Mouse (Mus musculus) forebrain, embryonic 13.5 days (tissue): ENCODE results near the gene Gcc2. TPM values are rescaled to one million over a fixed set of nuclear protein-coding genes. Genes with fewer than 3 reads are reported as not detected.
"Not testable (repeated sequence)": the region's sequence is repeated elsewhere in the genome, so short reads cannot be mapped to it uniquely, and the experiment has no call there.

Source experiments
- ATAC-seq: fragments of 200-750 bp; cut with Nextera tagmentation; 2 replicates; pipeline ENCODE4 v1.8.0; 2017
- H3K27ac ChIP-seq: fragments of 300-500 bp; sonication (generic); 2 replicates; pipeline ENCODE4 v1.5.1; 2015; ENCODE audit warnings: inconsistent platforms, mild to moderate bottlenecking, moderate library complexity
- H3K27me3 ChIP-seq: fragments of 300-500 bp; sonication (generic); 2 replicates; pipeline ENCODE4 v1.6.1; 2015; ENCODE audit warnings: mild to moderate bottlenecking, inconsistent platforms
- H3K36me3 ChIP-seq: fragments of 300-500 bp; sonication (generic); 2 replicates; pipeline ENCODE4 v1.6.1; 2015; ENCODE audit warnings: mild to moderate bottlenecking, inconsistent platforms; ENCODE audit not compliant: poor library complexity, severe bottlenecking
- H3K4me1 ChIP-seq: fragments of 300-500 bp; sonication (generic); 2 replicates; pipeline ENCODE4 v1.6.1; 2015; ENCODE audit warnings: inconsistent platforms
- H3K4me2 ChIP-seq: fragments of 300-500 bp; sonication (generic); 2 replicates; pipeline ENCODE4 v1.6.1; 2015; ENCODE audit warnings: inconsistent platforms, mild to moderate bottlenecking, moderate library complexity
- H3K4me3 ChIP-seq: fragments of 300-500 bp; sonication (generic); 2 replicates; pipeline ENCODE4 v1.5.1; 2015; ENCODE audit warnings: mild to moderate bottlenecking, inconsistent platforms
- H3K9ac ChIP-seq: fragments of 300-500 bp; sonication (generic); 2 replicates; pipeline ENCODE4 v1.6.1; 2015; ENCODE audit warnings: mild to moderate bottlenecking, inconsistent platforms
- H3K9me3 ChIP-seq: fragments of 300-500 bp; sonication (generic); replicated peaks from 2 replicates; pipeline ENCODE4 v1.6.1; 2016; ENCODE audit warnings: inconsistent platforms
- WGBS: fragments of 180-500 bp; shearing (Covaris S2); methylation state at CpG from one replicate; pipeline ENCODE4 v1.1.7; 2015; 5-methylcytosine and 5-hydroxymethylcytosine counted together
- polyA plus RNA-seq: library from polyadenylated mRNA; unstranded; fragments of >200 nt; fragmentation: Nextera tagmentation; extraction: Ambion mirVana; gene quantifications from 2 replicates; pipeline ENCODE4 v1.2.1, GENCODE M21; 2015

Gene Gcc2
- polyA plus RNA-seq, 1 experiment from 2014 or later, result 86.7 TPM

DNA sequence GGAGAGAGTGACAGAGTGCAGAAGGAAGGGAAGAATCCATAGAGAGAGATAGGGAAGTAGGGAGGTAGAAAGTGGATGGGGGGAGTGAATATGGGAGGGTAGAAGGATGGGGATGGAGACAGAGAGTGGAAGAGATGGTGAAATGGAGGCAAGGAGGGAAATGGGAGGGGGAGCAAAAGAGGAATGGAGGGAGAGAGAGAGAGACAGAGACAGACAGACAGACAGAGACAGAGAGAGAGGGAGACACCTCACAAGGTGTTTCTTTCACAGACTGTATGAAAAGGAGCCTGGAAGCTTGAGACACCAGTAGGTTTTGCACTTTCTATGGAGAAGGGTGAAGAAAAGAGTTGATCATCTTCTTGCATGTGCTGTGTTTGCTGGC, 21.6 kb upstream of the Gcc2 start:
- H3K4me2 ChIP-seq, H3K27ac ChIP-seq, H3K4me1 ChIP-seq, H3K36me3 ChIP-seq, H3K4me3 ChIP-seq, ATAC-seq, H3K9ac ChIP-seq, H3K27me3 ChIP-seq: not testable (repeated sequence)
- H3K9me3 ChIP-seq, result peaks cover 24% of the 10 kb centered on the region

DNA sequence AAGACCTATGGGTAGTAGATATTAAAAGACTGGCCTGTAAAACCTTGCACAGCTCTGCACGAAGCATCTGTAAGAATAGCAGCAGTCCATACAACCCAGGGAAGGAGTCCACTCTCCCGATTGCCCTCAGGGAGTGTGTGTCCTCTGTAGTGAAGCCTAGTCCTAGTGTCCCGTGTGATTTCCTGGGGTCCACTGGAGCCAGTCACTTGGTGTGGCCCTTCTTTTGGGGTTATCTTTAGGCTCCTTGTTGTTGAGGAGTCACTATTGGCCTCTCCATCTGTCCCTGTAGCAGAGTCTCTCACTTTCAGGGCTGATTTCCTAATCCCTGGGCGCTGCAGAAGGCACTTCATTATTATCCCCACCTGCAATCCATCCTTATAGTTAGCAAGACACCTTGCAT, 20.3 kb upstream of the Gcc2 start:
- H3K36me3 ChIP-seq, H3K4me1 ChIP-seq, H3K4me3 ChIP-seq, H3K4me2 ChIP-seq, ATAC-seq, H3K27ac ChIP-seq, H3K27me3 ChIP-seq, H3K9ac ChIP-seq: not testable (repeated sequence)
- 87% methylated on average over 4 of the region's 4 CpGs for WGBS
- H3K9me3 ChIP-seq, result peaks cover 28% of the 10 kb centered on the region

DNA sequence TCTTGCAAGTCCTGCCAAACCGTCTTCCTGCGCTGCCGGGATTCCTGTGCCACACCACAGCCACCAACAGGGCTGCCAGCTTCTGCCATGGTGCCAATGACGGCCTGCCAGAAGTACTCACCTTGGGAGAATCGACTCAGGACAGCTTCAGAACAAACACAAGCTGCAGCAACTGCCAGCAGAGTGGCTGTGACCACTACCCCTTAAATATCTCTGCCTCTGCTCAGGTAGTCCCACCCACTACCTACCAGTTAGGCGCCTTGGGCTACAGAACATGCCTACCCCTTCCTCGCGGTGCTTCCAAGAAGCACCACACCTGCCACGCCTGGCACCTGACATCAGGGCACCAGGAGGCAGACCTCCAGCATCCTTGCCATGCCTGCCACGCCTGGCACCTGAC, 18.7 kb upstream of the Gcc2 start, which contains the start of gene Gm4981:
Gene Gm4981 (minus strand): TSS at position 89 of the 400 bp plus-strand sequence.
- Histone ChIP-seq H3K36me3 (no peaks in the 10 kb centered on the region), H3K27ac (no peak within 1 kb of the TSS), H3K4me1 (no peaks in the 10 kb centered on the region), H3K9ac (no peak within 1 kb of the TSS), H3K27me3 (no peaks in the 10 kb centered on the region), H3K4me3 (no peak within 1 kb of the TSS), H3K9me3 (peaks cover 24% of the 10 kb centered on the region), H3K4me2 (no peak within 1 kb of the TSS)
- 91% methylated on average over 10 of the region's 10 CpGs for WGBS
- ATAC-seq, result no peak

DNA sequence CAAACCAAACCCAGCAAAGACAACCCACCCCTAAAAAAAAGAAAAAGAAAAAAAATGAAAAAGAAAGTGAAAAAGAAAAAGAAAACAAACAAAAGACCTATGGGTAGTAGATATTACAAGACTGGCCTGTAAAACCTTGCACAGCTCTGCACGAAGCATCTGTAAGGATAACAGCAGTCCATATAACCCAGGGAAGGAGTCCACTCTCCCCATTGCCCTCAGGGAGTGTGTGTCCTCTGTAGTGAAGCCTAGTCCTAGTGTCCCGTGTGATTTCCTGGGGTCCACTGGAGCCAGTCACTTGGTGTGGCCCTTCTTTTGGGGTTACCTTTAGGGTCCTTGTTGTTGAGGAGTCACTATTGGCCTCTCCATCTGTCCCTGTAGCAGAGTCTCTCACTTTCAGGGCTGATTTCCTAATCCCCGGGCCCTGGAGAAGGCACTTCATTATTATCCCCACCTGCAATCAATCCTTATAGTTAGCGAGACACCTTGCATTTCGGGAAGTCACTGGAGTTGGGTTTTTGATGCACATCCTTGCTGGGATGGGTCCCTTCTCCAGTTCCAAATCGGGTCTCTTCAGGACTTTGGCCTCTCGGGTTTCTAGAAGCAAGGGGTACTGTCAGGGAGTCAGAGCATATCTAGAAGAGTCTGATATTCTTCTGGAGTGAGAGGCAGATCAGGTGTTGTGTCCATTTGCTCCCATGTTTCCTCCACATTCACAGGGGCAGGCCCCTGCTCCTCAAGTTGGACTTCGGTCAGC, 16.1 kb upstream of the Gcc2 start:
- peaks cover 12% of the 10 kb centered on the region for H3K9me3 ChIP-seq
- H3K4me2 ChIP-seq, H3K36me3 ChIP-seq, H3K4me3 ChIP-seq, H3K27me3 ChIP-seq, H3K4me1 ChIP-seq, H3K9ac ChIP-seq, H3K27ac ChIP-seq: not testable (repeated sequence)
- peak; percentile 82 for ATAC-seq
- WGBS, result 86% methylated on average over 8 of the region's 8 CpGs

DNA sequence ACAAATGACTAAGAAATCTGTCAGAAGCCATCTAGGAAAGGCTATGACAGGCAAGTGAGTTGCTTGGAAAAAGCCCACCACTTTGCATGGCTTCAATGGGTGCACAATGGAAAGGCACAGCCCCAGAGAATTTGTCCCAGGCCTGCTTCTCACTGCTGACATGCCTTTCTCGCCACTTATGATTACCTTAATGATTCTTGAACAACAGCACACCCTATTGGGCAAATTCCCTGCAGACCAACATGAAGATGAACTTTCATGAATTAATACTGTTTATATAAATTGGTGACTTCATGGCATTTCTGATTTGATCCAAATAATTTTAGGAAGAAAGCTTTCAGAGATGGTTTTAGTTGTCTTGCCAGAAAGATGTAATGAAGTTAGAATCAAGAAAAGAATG, 5.8 kb upstream of the Gcc2 start:
- Histone ChIP-seq H3K4me2 (no peak overlapping the region), H3K4me3 (no peak overlapping the region), H3K4me1 (peaks cover under 1% of the 10 kb centered on the region), H3K9ac (no peak overlapping the region), H3K27me3 (no peaks in the 10 kb centered on the region), H3K9me3 (no peaks in the 10 kb centered on the region), H3K27ac (no peak overlapping the region), H3K36me3 (no peaks in the 10 kb centered on the region)
- 15% methylated on average over 1 of the region's 1 CpGs for WGBS
- ATAC-seq, result no peak

DNA sequence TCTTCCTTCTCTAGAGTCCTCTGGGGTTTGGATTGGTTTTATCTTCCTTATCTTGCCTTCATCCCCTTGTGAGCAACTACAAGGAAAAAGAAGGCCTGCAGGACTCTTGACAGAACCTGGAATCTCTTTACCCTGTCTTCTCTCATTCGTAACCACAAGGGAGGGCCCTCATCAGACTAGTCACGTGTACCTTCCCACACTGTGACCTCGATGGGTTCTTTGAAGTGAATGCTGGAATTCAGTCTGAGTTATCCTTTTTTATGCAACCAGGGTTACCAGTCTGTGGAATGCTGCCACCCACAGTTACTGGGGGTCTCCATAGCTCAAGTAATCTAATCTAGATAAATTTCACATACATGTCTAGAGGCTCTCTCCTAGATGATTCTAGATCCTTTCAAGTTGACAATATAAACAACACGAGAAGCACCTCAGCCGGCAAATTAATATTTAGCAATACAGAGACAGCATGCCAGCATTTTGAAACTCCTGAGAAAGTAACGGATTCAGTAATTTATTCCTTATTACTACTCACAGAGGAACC, 592 bp upstream of the Gcc2 start:
- Histone ChIP-seq H3K27ac (no peak overlapping the region), H3K27me3 (no peaks in the 10 kb centered on the region), H3K9me3 (no peaks in the 10 kb centered on the region), H3K9ac (peak overlapping the region; percentile 76), H3K36me3 (peaks cover 8% of the 10 kb centered on the region; the same call in 1 of the 2 replicates), H3K4me2 (peak overlapping the region; percentile 59), H3K4me1 (peaks cover 16% of the 10 kb centered on the region), H3K4me3 (peak overlapping the region; percentile 71)
- 30% methylated on average over 6 of the region's 6 CpGs for WGBS
- peak; percentile 19 for ATAC-seq

DNA sequence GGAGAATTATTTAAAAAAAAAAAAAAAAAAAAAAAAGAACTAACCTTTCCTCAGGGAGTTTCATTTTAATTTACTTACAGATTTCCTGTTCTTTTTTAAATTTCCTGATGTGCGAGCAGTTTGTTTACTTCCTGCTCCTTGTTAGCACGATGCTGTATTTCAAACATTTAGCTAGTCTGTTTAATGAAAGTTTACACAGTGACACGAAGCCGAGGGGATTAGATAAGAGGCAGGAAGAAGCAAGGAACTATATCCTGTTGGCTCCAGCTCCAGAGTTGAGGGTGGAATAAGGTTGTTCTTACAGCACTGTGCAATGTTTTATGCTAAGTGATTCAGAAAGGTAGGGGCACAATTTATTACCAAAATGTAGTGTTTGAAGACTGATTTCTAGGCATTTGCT, 657 bp downstream of the Gcc2 start:
- WGBS, result 8% methylated on average over 4 of the region's 4 CpGs
- no peak overlapping the region for H3K27ac ChIP-seq

DNA sequence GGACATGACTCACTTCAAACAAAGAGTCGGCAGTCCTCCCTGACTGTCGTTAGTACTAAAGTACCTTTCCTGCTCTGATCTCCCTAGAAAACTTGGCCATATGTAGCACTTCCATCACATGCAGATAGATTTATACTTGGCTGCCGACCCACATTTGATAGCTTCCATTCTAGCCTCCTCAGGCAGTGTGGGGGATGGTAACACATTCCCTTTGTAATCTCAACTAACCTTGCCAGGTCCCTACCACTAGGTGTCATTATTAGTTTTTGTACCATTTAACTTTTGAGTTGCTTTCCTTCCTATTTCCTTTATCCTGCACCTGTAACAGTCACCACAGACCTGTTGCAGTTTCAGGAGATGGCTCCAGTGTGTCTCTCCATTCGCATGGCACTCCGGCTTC, 3.2 kb downstream of the Gcc2 start:
- no peak for ATAC-seq
- peaks cover 16% of the 10 kb centered on the region for H3K4me1 ChIP-seq
- H3K27ac ChIP-seq, result no peak overlapping the region
- no peak overlapping the region for H3K9ac ChIP-seq
- peaks cover 29% of the 10 kb centered on the region for H3K36me3 ChIP-seq
- no peaks in the 10 kb centered on the region for H3K27me3 ChIP-seq
- H3K4me2 ChIP-seq, result no peak overlapping the region
- H3K4me3 ChIP-seq, result no peak overlapping the region
- 82% methylated on average over 5 of the region's 5 CpGs for WGBS
- H3K9me3 ChIP-seq, result no peaks in the 10 kb centered on the region

More for the DNA sequence above, 657 bp downstream of the Gcc2 start:
- Histone ChIP-seq H3K4me2 (peak overlapping the region; percentile 59), H3K27me3 (no peaks in the 10 kb centered on the region), H3K9me3 (no peaks in the 10 kb centered on the region), H3K4me3 (peak overlapping the region; percentile 71), H3K36me3 (peaks cover 16% of the 10 kb centered on the region), H3K9ac (peak overlapping the region; percentile 76), H3K4me1 (peaks cover 16% of the 10 kb centered on the region)
- ATAC-seq, result no peak

DNA sequence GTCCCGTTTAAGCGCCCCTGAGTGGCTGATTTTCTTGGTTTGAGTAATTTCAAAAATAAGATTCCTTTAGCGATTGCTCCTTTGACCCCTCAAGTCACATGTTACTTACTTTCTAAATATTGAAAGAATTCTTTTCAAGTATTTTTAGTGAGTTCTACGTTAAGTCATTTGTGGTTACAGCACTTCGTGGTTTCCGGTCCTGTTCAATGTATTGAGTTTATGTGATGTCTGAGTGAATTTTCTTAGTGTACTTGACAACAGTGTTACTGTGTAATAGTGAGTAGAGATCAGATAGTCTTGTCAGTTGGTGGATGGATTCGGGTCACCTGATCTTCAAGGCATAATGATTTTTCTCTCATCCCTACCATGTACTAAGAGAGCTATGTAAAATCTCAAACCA, 26.9 kb downstream of the Gcc2 start:
- WGBS, result 95% methylated on average over 7 of the region's 7 CpGs
- no peak overlapping the region for H3K4me3 ChIP-seq
- no peaks in the 10 kb centered on the region for H3K9me3 ChIP-seq
- no peak overlapping the region for H3K4me2 ChIP-seq
- H3K36me3 ChIP-seq, result peaks cover 81% of the 10 kb centered on the region
- no peak overlapping the region for H3K9ac ChIP-seq
- no peaks in the 10 kb centered on the region for H3K4me1 ChIP-seq
- ATAC-seq, result no peak
- H3K27ac ChIP-seq, result no peak overlapping the region
- H3K27me3 ChIP-seq, result no peaks in the 10 kb centered on the region

DNA sequence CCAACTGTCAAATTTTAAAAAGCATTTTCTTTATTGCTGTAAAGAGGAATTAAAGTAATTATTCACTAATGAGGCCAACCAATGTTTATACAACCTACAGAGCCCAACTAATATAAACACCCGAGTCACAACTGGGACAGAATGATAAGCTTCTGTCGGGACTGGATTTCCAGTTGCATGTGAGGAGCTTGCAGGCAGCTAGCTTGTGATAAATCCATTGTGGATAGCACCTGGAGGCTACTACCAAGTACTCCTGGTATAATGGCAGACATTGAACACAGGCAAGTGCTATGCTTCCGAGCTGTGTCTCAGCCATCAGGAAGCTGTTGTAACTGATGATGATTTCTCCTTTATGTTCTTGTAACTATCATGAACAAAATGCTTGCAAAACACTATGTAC, 35.4 kb downstream of the Gcc2 start:
- 88% methylated on average over 3 of the region's 3 CpGs for WGBS
- no peaks in the 10 kb centered on the region for H3K9me3 ChIP-seq
- no peak overlapping the region for H3K27ac ChIP-seq
- H3K4me3 ChIP-seq, result no peak overlapping the region
- H3K4me2 ChIP-seq, result no peak overlapping the region
- H3K4me1 ChIP-seq, result no peaks in the 10 kb centered on the region
- H3K9ac ChIP-seq, result no peak overlapping the region
- ATAC-seq, result no peak
- no peaks in the 10 kb centered on the region for H3K27me3 ChIP-seq
- peaks cover 89% of the 10 kb centered on the region for H3K36me3 ChIP-seq

DNA sequence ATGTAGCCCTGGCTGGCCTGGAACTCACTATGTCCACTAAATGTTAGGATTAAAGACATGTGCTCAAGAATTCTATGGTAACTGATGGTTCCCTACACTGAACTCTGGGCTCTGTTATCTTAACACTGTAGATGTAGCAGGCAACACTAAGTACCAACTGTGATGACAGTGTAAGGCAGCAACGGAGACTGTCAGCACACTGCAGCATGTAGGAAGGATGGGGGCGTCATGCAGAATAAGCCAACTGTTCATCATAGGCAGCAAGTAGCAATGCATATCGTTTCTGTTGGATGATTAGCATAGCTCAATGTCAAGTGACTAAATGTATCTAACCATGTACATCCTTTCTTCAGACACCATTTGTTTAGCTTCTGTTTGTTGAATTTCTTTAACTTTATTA, 38.9 kb downstream of the Gcc2 start:
- no peak overlapping the region for H3K4me2 ChIP-seq
- ATAC-seq, result no peak
- no peaks in the 10 kb centered on the region for H3K27me3 ChIP-seq
- no peak overlapping the region for H3K9ac ChIP-seq
- no peak overlapping the region for H3K27ac ChIP-seq
- 97% methylated on average over 3 of the region's 3 CpGs for WGBS
- no peaks in the 10 kb centered on the region for H3K4me1 ChIP-seq
- no peaks in the 10 kb centered on the region for H3K9me3 ChIP-seq
- H3K4me3 ChIP-seq, result no peak overlapping the region
- H3K36me3 ChIP-seq, result peaks cover 92% of the 10 kb centered on the region

DNA sequence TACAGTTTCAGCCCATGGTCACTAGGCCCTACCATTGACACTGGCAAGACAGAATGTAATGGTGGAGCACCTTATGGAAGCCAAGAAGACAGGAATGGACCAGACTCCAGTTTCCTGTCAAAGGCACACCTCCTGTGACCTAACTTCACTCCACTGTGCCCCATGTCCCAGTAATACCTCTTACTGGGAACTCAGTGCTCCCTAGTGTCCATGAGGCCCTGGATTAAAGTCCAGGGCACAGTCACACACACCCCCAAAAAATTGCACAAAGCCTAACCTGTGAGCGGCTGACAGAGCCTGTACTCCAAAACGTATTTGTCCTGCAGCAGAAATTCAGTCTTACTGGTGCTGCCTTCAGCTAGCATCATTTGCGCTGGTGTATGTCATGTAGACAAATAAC, 40.3 kb downstream of the Gcc2 start:
- no peaks in the 10 kb centered on the region for H3K4me1 ChIP-seq
- H3K4me3 ChIP-seq, result no peak overlapping the region
- peaks cover 96% of the 10 kb centered on the region for H3K36me3 ChIP-seq
- no peak overlapping the region for H3K4me2 ChIP-seq
- no peaks in the 10 kb centered on the region for H3K9me3 ChIP-seq
- no peak for ATAC-seq
- no peak overlapping the region for H3K27ac ChIP-seq
- no peaks in the 10 kb centered on the region for H3K27me3 ChIP-seq
- H3K9ac ChIP-seq, result no peak overlapping the region
- 95% methylated on average over 3 of the region's 3 CpGs for WGBS

DNA sequence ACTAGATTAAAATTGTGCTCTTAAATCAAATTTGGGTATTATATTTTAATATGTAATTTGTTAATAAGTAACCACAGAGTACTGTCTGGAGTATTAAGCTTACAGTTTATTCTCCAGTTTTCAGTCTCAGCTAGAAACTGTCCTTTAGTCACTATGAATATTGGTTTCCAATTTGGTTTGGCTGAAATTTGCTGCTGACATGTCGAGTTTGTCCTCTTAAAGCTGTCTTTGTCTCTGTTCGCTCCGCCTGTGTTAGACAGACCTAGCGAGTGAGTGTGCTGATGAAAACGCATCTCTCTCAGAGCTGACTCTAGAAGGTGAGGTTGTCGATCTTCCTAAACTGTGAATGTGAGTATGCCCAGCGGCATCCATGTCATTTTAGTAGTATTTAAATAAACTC, 49.7 kb downstream of the Gcc2 start:
- H3K36me3 ChIP-seq, result peaks cover 66% of the 10 kb centered on the region
- 93% methylated on average over 7 of the region's 7 CpGs for WGBS
- ATAC-seq, result no peak

More for the DNA sequence above, 49.7 kb downstream of the Gcc2 start:
- Histone ChIP-seq H3K9me3 (no peaks in the 10 kb centered on the region), H3K27me3 (no peaks in the 10 kb centered on the region), H3K27ac (no peak overlapping the region), H3K4me1 (no peaks in the 10 kb centered on the region), H3K4me2 (no peak overlapping the region), H3K4me3 (no peak overlapping the region), H3K9ac (no peak overlapping the region)
